Mouse (Mus musculus) stomach, embryonic 15.5 days (tissue): ENCODE results near the gene L3hypdh. TPM values are rescaled to one million over a fixed set of nuclear protein-coding genes. Genes with fewer than 3 reads are reported as not detected.

Experiments
- ATAC-seq: fragments of 200-750 bp; cut with Nextera tagmentation; 2 replicates; pipeline ENCODE4 v1.8.0; 2017; ENCODE audit warnings: low read depth, moderate number of reproducible peaks, moderate TSS enrichment; ENCODE audit not compliant: insufficient read depth, low FRiP score
- H3K27ac ChIP-seq: fragments of 300-500 bp; sonication (generic); 2 replicates; pipeline ENCODE4 v1.5.1; 2015; ENCODE audit warnings: mild to moderate bottlenecking, inconsistent platforms
- H3K27me3 ChIP-seq: fragments of 300-500 bp; sonication (generic); replicated peaks from 2 replicates; pipeline ENCODE4 v1.6.1; 2015; ENCODE audit warnings: inconsistent platforms
- H3K36me3 ChIP-seq: fragments of 300-500 bp; sonication (generic); 2 replicates; pipeline ENCODE4 v1.6.1; 2015; ENCODE audit warnings: inconsistent platforms
- H3K4me1 ChIP-seq: fragments of 300-500 bp; sonication (generic); 2 replicates; pipeline ENCODE4 v1.6.1; 2015; ENCODE audit warnings: inconsistent platforms
- H3K4me2 ChIP-seq: fragments of 300-500 bp; sonication (generic); 2 replicates; pipeline ENCODE4 v1.6.1; 2015; ENCODE audit warnings: mild to moderate bottlenecking, inconsistent platforms
- H3K4me3 ChIP-seq: fragments of 300-500 bp; sonication (generic); replicated peaks from 2 replicates; pipeline ENCODE4 v1.5.1; 2015; ENCODE audit warnings: inconsistent platforms
- H3K9ac ChIP-seq: fragments of 300-500 bp; sonication (generic); 2 replicates; pipeline ENCODE4 v1.6.1; 2015; ENCODE audit warnings: inconsistent platforms
- H3K9me3 ChIP-seq: fragments of 300-500 bp; sonication (generic); 2 replicates; pipeline ENCODE4 v1.6.1; 2016; ENCODE audit warnings: inconsistent platforms
- WGBS: fragments of 180-500 bp; shearing (Covaris S2); methylation state at CpG from one replicate; pipeline ENCODE4 v1.1.7; 2015; 5-methylcytosine and 5-hydroxymethylcytosine counted together
- polyA plus RNA-seq: library from polyadenylated mRNA; unstranded; fragments of >200 nt; fragmentation: Nextera tagmentation; extraction: Ambion mirVana; gene quantifications from 2 replicates; pipeline ENCODE4 v1.2.1, GENCODE M21; 2015

Gene L3hypdh
- polyA plus RNA-seq = 15.8 and 16.4 TPM in 2 replicates

DNA sequence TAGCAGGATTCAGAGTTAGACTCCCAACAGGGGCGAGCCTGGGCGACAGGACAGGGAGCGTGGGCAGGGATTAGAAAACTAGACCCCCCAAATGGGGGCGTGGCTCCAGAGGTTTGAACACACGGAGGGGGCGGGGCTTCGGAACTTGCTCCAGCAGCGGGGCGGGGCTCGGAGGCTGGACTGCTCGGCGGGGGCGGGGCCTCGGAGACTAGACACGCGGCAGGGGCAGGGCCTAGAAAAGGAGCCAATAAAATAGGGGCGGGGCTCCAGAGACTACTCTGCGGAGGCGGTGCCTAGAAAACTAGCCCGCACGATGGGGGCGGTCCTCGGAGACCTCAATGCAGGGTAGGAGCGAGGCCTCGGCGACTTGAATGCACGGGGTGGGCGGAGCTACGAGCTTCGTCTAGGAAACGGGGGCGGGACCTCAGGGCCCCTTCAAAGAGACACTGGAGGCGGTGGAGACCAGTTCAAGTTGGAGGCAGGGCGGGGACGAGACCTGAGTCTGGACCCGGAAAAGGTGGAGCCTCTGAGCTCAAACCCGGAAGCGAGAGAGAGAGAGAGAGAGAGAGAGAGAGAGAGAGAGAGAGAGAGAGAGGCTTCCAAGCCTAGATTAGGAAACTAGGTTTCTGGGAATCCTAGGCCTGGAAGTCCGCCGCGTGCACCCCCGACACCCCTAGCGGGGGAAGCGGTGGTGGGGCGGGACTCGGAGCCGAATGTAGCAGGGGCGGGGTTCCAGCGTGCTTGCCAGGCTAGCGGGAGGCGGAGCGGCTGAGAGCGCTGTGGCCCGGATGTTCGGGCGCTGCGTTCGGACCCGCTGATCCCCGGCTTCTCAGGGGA, at the start of gene L3hypdh, which contains the start of gene Jkamp:
Gene L3hypdh, minus strand, starts transcription at position 111 of the 837 bp plus-strand sequence.
Gene Jkamp, plus strand, starts transcription at position 261 of the 837 bp plus-strand sequence.
- Histone ChIP-seq H3K4me3 (peak within 1 kb of the TSS; percentile 73), H3K27ac (peak within 1 kb of the TSS; percentile 98), H3K9ac (peak within 1 kb of the TSS; percentile 78), H3K36me3 (no peaks in the 10 kb centered on the region; the same call in 1 of the 2 replicates), H3K27me3 (no peaks in the 10 kb centered on the region), H3K9me3 (no peaks in the 10 kb centered on the region), H3K4me1 (0 out of 2 replicates have a peak, but pooled peaks cover 3% of the 10 kb centered on the region), H3K4me2 (peak within 1 kb of the TSS; percentile 83)
- peak; percentile 97 for ATAC-seq
- 0% methylated on average over 59 of the region's 60 CpGs for WGBS

- no peak overlapping the region for H3K4me2 ChIP-seq
These were observed 44.0 kb upstream of the L3hypdh start for GRCm38 (mm10) chr12:72129203-72129602.

GRCm38 (mm10) chr12:72115686-72116345, 30.6 kb upstream of the L3hypdh start:
- Histone ChIP-seq H3K9me3 (no peaks in the 10 kb centered on the region), H3K27me3 (no peaks in the 10 kb centered on the region), H3K4me3 (no peak overlapping the region), H3K36me3 (no peaks in the 10 kb centered on the region), H3K4me1 (no peaks in the 10 kb centered on the region), H3K4me2 (no peak overlapping the region), H3K9ac (no peak overlapping the region), H3K27ac (no peak overlapping the region)
- 72% methylated on average over 21 of the region's 23 CpGs for WGBS
- no peak for ATAC-seq

More at GRCm38 (mm10) chr12:72129203-72129602, 44.0 kb upstream of the L3hypdh start:
- no peak overlapping the region for H3K4me3 ChIP-seq
- H3K9ac ChIP-seq = no peak overlapping the region
- no peaks in the 10 kb centered on the region for H3K27me3 ChIP-seq
- ATAC-seq = no peak
- 91% methylated on average over 10 of the region's 10 CpGs for WGBS
- H3K27ac ChIP-seq = no peak overlapping the region
- H3K9me3 ChIP-seq = no peaks in the 10 kb centered on the region
- no peaks in the 10 kb centered on the region for H3K36me3 ChIP-seq
- H3K4me1 ChIP-seq = no peaks in the 10 kb centered on the region

DNA sequence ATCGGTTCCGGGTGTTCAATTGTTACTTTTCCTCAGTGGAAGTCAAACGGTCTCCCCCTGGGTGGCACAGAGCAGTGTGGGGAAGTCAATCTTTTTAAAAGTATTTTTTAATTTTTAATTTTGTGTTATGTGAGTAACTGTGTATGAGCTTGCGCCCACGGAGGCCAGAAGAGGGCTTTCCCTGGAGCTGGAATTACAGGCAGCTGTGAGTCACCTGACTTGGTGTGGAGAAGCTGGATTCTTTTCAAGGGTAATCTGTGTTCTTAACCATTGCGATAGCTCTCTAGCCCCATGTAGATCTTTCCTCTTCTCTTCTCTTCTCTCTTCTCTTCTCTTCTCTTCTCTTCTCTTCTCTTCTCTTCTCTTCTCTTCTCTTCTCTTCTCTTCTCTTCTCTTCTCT, 29.9 kb upstream of the L3hypdh start:
- Histone ChIP-seq H3K4me3 (no peak overlapping the region), H3K27ac (no peak overlapping the region), H3K4me1 (no peaks in the 10 kb centered on the region), H3K27me3 (no peaks in the 10 kb centered on the region), H3K36me3 (no peaks in the 10 kb centered on the region), H3K4me2 (no peak overlapping the region), H3K9me3 (no peaks in the 10 kb centered on the region), H3K9ac (no peak overlapping the region)
- 77% methylated on average over 6 of the region's 6 CpGs for WGBS
- ATAC-seq = no peak

DNA sequence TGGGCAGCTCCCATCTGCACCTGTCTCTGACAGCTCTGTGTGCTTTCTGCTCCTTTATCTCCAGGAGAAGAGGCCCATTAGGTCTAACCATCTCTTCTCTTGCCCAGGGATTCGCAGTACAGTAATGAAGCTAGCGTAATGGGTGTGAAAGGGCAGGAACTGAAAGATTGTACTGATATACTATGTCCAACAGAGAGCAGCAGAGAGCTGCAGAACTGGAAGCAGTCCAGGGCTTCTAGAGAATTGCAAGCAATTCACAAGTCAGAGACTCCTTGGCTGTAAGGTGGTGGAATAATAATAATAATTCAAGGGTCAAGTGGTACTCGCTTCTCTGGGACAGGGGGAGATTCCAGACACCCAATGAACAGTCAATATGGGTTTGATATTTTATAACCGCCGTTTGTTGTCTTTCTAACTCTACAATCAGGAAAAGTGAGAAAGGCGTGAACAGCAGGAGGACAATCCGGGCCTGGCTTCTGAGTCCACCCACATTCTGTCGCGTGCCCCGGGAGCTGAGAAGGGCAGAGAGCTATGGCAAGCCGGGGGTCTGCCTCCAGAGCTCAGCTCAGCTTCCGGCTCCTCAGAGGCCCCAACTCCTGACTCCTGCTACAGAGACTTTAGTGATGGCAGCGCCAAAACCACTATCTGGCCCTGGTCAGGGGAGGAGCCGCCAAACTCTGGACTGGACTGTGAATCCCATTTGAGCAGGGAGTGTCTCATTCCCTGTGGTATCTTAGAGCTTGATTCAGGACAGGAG, 19.5 kb upstream of the L3hypdh start:
- no peaks in the 10 kb centered on the region for H3K27me3 ChIP-seq
- H3K9ac ChIP-seq = no peak overlapping the region
- H3K4me3 ChIP-seq = no peak overlapping the region
- H3K27ac ChIP-seq = no peak overlapping the region
- H3K9me3 ChIP-seq = no peaks in the 10 kb centered on the region
- H3K4me2 ChIP-seq = no peak overlapping the region
- ATAC-seq = no peak
- 31% methylated on average over 14 of the region's 14 CpGs for WGBS
- 0 out of 2 replicates have a peak, but pooled peaks cover 3% of the 10 kb centered on the region for H3K4me1 ChIP-seq
- H3K36me3 ChIP-seq = peaks cover 7% of the 10 kb centered on the region; the same call in 1 of the 2 replicates

DNA sequence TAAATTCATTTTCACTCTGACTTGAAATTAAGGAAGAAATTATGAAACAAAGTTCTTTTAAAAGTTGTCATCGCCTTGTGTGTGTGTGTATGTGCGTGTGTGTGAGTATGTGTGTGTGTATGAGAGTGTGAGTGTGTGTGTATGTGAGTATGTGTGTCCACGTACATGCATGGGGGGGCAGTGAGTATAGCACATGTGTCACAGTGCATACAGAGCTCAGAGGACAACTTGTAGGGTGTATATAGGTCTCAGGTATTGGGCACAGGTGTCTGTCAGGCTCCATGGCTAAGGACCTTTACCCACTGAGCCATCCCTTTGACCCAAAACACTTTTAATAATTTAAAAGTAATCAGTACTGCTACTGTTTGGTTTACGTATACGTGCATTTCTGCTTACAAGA, 18.8 kb upstream of the L3hypdh start:
- WGBS = 77% methylated on average over 5 of the region's 5 CpGs
- Histone ChIP-seq H3K27me3 (no peaks in the 10 kb centered on the region), H3K36me3 (peaks cover 7% of the 10 kb centered on the region; the same call in 1 of the 2 replicates), H3K9ac (no peak overlapping the region), H3K4me1 (0 out of 2 replicates have a peak, but pooled peaks cover 3% of the 10 kb centered on the region), H3K9me3 (no peaks in the 10 kb centered on the region), H3K4me2 (no peak overlapping the region), H3K27ac (no peak overlapping the region), H3K4me3 (no peak overlapping the region)
- no peak for ATAC-seq

DNA sequence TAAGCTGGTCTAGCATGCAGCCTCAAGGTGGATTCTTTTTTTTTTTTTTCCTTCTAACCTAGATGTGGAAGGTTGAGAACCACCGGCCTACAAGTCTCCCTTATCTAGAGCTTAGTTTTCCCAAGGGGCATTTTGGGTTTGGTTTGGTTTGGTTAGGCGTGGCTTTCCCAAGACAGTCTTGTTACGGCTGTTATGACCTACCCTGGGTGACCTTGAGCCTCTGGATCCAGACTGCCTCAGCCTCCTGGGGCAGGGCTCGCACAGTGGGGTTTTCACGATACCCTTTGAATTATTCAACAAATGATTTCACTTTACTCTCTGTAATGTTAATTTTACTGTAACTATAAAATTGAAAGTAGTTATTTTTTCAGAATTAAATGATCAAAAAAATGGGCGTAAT, 17.5 kb upstream of the L3hypdh start:
- ATAC-seq = no peak
- WGBS = 79% methylated on average over 6 of the region's 6 CpGs
- H3K9ac ChIP-seq = no peak overlapping the region
- no peak overlapping the region for H3K4me2 ChIP-seq
- no peak overlapping the region for H3K27ac ChIP-seq
- 0 out of 2 replicates have a peak, but pooled peaks cover 3% of the 10 kb centered on the region for H3K4me1 ChIP-seq
- no peaks in the 10 kb centered on the region for H3K27me3 ChIP-seq
- no peak overlapping the region for H3K4me3 ChIP-seq
- no peaks in the 10 kb centered on the region for H3K9me3 ChIP-seq
- H3K36me3 ChIP-seq = peaks cover 7% of the 10 kb centered on the region

DNA sequence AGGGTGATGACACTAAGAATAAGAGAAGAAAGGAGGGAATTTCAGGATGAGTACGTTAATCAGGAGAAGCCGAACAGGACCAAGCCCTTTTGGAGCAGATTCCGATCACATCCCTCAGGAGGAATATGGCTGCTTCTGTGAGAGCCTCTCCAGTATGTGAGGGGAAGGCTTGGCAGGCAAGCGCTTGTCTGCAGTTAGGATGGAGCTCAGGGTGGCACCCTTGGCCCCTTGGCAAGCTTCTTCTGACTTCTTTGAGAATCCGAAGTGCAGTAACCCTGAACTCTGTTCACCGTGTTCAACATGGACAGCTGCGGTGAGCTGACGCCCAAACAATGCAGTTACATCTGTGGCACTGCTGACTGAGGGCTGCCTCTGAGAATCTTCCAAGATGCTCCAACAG, 11.7 kb upstream of the L3hypdh start:
- no peak for ATAC-seq

DNA sequence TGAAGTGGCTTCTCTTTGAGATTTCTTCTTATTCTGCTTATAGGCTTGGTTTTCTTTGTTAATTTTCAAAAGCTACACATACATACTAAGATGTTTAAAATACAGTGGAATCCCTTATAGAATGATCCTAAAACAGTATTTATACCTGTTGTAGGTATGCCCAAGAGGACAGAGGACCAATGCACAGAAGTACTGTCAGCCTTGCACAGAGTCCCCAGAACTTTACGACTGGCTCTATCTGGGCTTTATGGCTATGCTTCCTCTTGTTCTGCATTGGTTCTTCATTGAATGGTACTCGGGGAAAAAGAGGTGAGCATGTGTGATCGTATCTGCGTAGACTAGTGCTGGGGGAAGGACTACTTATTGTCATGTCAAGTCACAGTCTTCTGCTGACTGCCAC, 4.6 kb upstream of the L3hypdh start:
- no peak for ATAC-seq
- H3K36me3 ChIP-seq = peaks cover 12% of the 10 kb centered on the region
- no peaks in the 10 kb centered on the region for H3K27me3 ChIP-seq
- no peak overlapping the region for H3K4me2 ChIP-seq
- H3K9ac ChIP-seq = no peak overlapping the region
- H3K9me3 ChIP-seq = no peaks in the 10 kb centered on the region
- WGBS = 87% methylated on average over 4 of the region's 4 CpGs
- H3K27ac ChIP-seq = no peak overlapping the region
- H3K4me3 ChIP-seq = no peak overlapping the region
- H3K4me1 ChIP-seq = 0 out of 2 replicates have a peak, but pooled peaks cover 3% of the 10 kb centered on the region

More for the DNA sequence above, 11.7 kb upstream of the L3hypdh start:
- Histone ChIP-seq H3K4me2 (no peak overlapping the region), H3K27ac (no peak overlapping the region), H3K9ac (no peak overlapping the region), H3K4me1 (no peaks in the 10 kb centered on the region), H3K9me3 (no peaks in the 10 kb centered on the region), H3K36me3 (peaks cover 25% of the 10 kb centered on the region), H3K27me3 (no peaks in the 10 kb centered on the region), H3K4me3 (no peak overlapping the region)
- 87% methylated on average over 8 of the region's 8 CpGs for WGBS

GRCm38 (mm10) chr12:72086166-72086825, 1.1 kb upstream of the L3hypdh start:
- WGBS = 1% methylated on average over 18 of the region's 18 CpGs
- H3K27ac ChIP-seq = peak overlapping the region; percentile 98
- H3K9me3 ChIP-seq = no peaks in the 10 kb centered on the region
- H3K4me3 ChIP-seq = peak overlapping the region; percentile 73
- H3K4me2 ChIP-seq = peak overlapping the region; percentile 74
- peak overlapping the region; percentile 78 for H3K9ac ChIP-seq
- H3K36me3 ChIP-seq = no peaks in the 10 kb centered on the region; the same call in 1 of the 2 replicates
- peak; percentile 15 for ATAC-seq
- H3K27me3 ChIP-seq = no peaks in the 10 kb centered on the region
- 0 out of 2 replicates have a peak, but pooled peaks cover 3% of the 10 kb centered on the region for H3K4me1 ChIP-seq

- H3K36me3 ChIP-seq = no peaks in the 10 kb centered on the region
- under 1% methylated on average over 31 of the region's 31 CpGs for WGBS
- H3K9ac ChIP-seq = peak overlapping the region; percentile 37
- no peaks in the 10 kb centered on the region for H3K9me3 ChIP-seq
- no peaks in the 10 kb centered on the region for H3K27me3 ChIP-seq
- peak overlapping the region; percentile 73 for H3K4me3 ChIP-seq
- H3K4me2 ChIP-seq = peak overlapping the region; percentile 83
- 0 out of 2 replicates have a peak, but pooled peaks cover 3% of the 10 kb centered on the region for H3K4me1 ChIP-seq
- H3K27ac ChIP-seq = peak overlapping the region; percentile 80
- no peak; the same call in 1 of the 2 replicates for ATAC-seq
These were observed 263 bp downstream of the L3hypdh start for GRCm38 (mm10) chr12:72085024-72085328.
